ENCODE assay signal across 14 mouse cellular contexts in genomic region chr1:120126318-120126717, GRCm38 (mm10). TPM values are rescaled to one million over a fixed set of nuclear protein-coding genes. Genes with fewer than 3 reads are reported as not detected.
"Had no signal": no experiment of that assay in that cellular context is flagged by ENCODE, and none has a peak within 500 bp of the region (broad histone marks: within the 10 kb centered on the region; RNA-seq: fewer than 3 reads in every experiment).

No protein-coding gene starts in this region.

- H3K27ac ChIP-seq: kidney, postnatal 0 days; limb, embryonic 12.5 days; limb, embryonic 15.5 days; liver, embryonic 13.5 days had no signal

- H3K4me1 ChIP-seq: limb, embryonic 12.5 days had no signal

- H3K4me2 ChIP-seq: limb, embryonic 12.5 days; limb, embryonic 15.5 days; liver, embryonic 13.5 days; midbrain, embryonic 11.5 days had no signal

- H3K36me3 ChIP-seq: limb, embryonic 12.5 days; limb, embryonic 15.5 days; liver, embryonic 13.5 days had no signal

- DNase-seq: kidney, adult 8-10 months; kidney, postnatal 4 days; left cerebral cortex, postnatal 4 days; liver, embryonic 13.5 days; lung, adult 2 months; lung, postnatal 14 days; lung, postnatal 4 days; midbrain, embryonic 14.5 days; thymus, postnatal 25 days had no signal

- H3K9me3 ChIP-seq: limb, embryonic 12.5 days; limb, embryonic 15.5 days; liver, embryonic 13.5 days had no signal

- H3K4me3 ChIP-seq: limb, embryonic 12.5 days; limb, embryonic 15.5 days; liver, embryonic 13.5 days had no signal

- H3K27me3 ChIP-seq: limb, embryonic 12.5 days; limb, embryonic 15.5 days; liver, embryonic 13.5 days had no signal

- H3K9ac ChIP-seq: limb, embryonic 12.5 days; limb, embryonic 15.5 days; liver, embryonic 13.5 days had no signal

RNA-seq across cellular contexts. Expression of gene Tmem37, which starts 52.4 kb away (rescaled TPM):
- total RNA-seq: megakaryocyte-erythroid progenitor cell, adult 5-6 weeks had no signal
